Mouse (Mus musculus): ENCODE measurements at regions not wholly inside any gene's neighbourhood (a gene's known extent, or its start where the extent isn't known, plus 50 kb on each side); places are given as distances from the start of the nearest gene placed in this dataset.
A peak's percentile ranks its signal among the peaks of the same experiment; 100 is the strongest.
"Not testable (repeated sequence)": the region's sequence is repeated elsewhere in the genome, so short reads cannot be mapped to it uniquely, and the experiment has no call there.

DNA sequence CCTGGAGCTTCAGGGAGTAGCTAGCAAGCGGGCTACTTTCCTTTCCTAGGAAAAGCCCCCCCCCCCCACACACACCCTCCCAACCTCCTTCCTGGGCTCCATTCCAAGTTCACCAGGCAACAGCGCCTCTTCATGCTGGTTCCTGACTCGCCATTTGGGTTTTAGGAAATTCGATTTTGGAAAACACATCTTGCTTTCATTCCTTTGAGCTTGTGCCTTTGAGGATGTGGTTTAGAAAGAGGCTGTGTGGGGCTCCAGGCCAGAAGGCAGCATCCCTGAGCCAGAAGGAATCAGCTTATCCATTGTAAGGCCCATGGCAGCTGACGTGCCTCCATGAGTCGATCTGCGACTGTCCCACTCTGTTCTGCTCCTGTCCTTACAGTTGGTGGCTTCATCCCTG is 427.9 kb upstream of the Auts2 start:
- WGBS, result 73% methylated on average over 7 of the region's 7 CpGs
- no peaks in the 10 kb centered on the region for H3K9me3 ChIP-seq (ENCODE audit: control insufficient read depth, low read length)
- no peak overlapping the region for H3K4me3 ChIP-seq (ENCODE audit: control insufficient read depth in 1 of 2, insufficient read depth in 1 of 2, low read depth in 1 of 2, low read length in 2 of 2)
- ATAC-seq (ENCODE audit: insufficient number of reproducible peaks, insufficient read depth, low FRiP score, low read depth), result no peak
- H3K27ac ChIP-seq (replicated peaks in 1 of 2; ENCODE audit: control insufficient read depth in 1 of 2, insufficient read depth in 1 of 2, low read depth in 2 of 2, low read length in 2 of 2), result no peak overlapping the region
- H3K4me2 ChIP-seq (ENCODE audit: low read length), result no peak overlapping the region
- no peaks in the 10 kb centered on the region for H3K4me1 ChIP-seq (ENCODE audit: control insufficient read depth in 2 of 2, insufficient read depth in 2 of 2, low read length in 2 of 2)
- no peaks in the 10 kb centered on the region for H3K27me3 ChIP-seq (ENCODE audit: control insufficient read depth, insufficient read depth, low read length)
- H3K9ac ChIP-seq (ENCODE audit: low read length), result no peak overlapping the region
- no peaks in the 10 kb centered on the region for H3K36me3 ChIP-seq (ENCODE audit: control insufficient read depth, insufficient read depth, low read length)

- no peak overlapping the region for H3K27ac ChIP-seq (replicated peaks in 1 of 2; ENCODE audit: control insufficient read depth in 1 of 2, insufficient read depth in 1 of 2, low read depth in 2 of 2, low read length in 2 of 2)
- H3K4me1 ChIP-seq (ENCODE audit: control insufficient read depth in 2 of 2, insufficient read depth in 2 of 2, low read length in 2 of 2), result no peaks in the 10 kb centered on the region
- H3K27me3 ChIP-seq (ENCODE audit: control insufficient read depth, insufficient read depth, low read length), result no peaks in the 10 kb centered on the region
- WGBS, result 77% methylated on average over 5 of the region's 5 CpGs
- H3K9ac ChIP-seq (ENCODE audit: low read length), result no peak overlapping the region
- no peak overlapping the region for H3K4me3 ChIP-seq (ENCODE audit: control insufficient read depth in 1 of 2, insufficient read depth in 1 of 2, low read depth in 1 of 2, low read length in 2 of 2)
- no peaks in the 10 kb centered on the region for H3K36me3 ChIP-seq (ENCODE audit: control insufficient read depth, insufficient read depth, low read length)
- H3K9me3 ChIP-seq (ENCODE audit: control insufficient read depth, low read length), result no peaks in the 10 kb centered on the region
- H3K4me2 ChIP-seq (ENCODE audit: low read length), result no peak overlapping the region
- ATAC-seq (ENCODE audit: insufficient number of reproducible peaks, insufficient read depth, low FRiP score, low read depth), result no peak
Observed at GRCm38 (mm10) chr5:132969376-132969775, 426.2 kb upstream of the Auts2 start.

DNA sequence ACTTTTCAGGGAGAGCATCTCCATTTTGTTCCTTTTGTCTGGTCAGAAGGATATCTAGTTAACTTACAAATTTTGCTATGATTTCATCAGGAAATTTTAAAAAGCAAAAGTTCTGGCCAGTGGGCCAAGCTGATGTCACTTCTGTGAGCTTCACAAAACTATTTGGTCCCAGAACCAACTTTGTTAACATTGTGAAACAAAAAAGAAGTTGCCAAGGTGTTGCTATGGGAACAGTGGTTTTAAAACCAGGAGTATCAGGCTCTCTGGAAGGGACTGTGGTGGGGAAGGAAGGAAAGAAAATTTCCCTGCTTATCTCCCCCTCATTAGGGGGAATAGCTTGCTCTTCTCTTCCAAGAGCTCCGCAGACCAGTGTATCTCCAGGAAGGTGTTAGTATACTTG is 416.8 kb upstream of the Auts2 start:
- Histone ChIP-seq H3K9ac (ENCODE audit: low read length) (no peak overlapping the region), H3K4me2 (ENCODE audit: low read length) (no peak overlapping the region), H3K4me1 (ENCODE audit: control insufficient read depth in 2 of 2, insufficient read depth in 2 of 2, low read length in 2 of 2) (no peaks in the 10 kb centered on the region; a peak in 1 of 4 replicates), H3K4me3 (ENCODE audit: control insufficient read depth in 1 of 2, insufficient read depth in 1 of 2, low read depth in 1 of 2, low read length in 2 of 2) (no peak overlapping the region), H3K9me3 (ENCODE audit: control insufficient read depth, low read length) (no peaks in the 10 kb centered on the region), H3K27ac (replicated peaks in 1 of 2; ENCODE audit: control insufficient read depth in 1 of 2, insufficient read depth in 1 of 2, low read depth in 2 of 2, low read length in 2 of 2) (no peak overlapping the region), H3K27me3 (ENCODE audit: control insufficient read depth, insufficient read depth, low read length) (no peaks in the 10 kb centered on the region), H3K36me3 (ENCODE audit: control insufficient read depth, insufficient read depth, low read length) (no peaks in the 10 kb centered on the region)
- ATAC-seq (ENCODE audit: insufficient number of reproducible peaks, insufficient read depth, low FRiP score, low read depth), result no peak
- 45% methylated on average over 1 of the region's 1 CpGs for WGBS

- 37% methylated on average over 5 of the region's 5 CpGs for WGBS
- Histone ChIP-seq H3K36me3 (ENCODE audit: control insufficient read depth, insufficient read depth, low read length) (no peaks in the 10 kb centered on the region), H3K4me1 (ENCODE audit: control insufficient read depth in 2 of 2, insufficient read depth in 2 of 2, low read length in 2 of 2) (no peaks in the 10 kb centered on the region; a peak in 1 of 4 replicates), H3K9ac (ENCODE audit: low read length) (no peak overlapping the region), H3K9me3 (ENCODE audit: control insufficient read depth, low read length) (no peaks in the 10 kb centered on the region), H3K4me2 (ENCODE audit: low read length) (no peak overlapping the region), H3K27me3 (ENCODE audit: control insufficient read depth, insufficient read depth, low read length) (no peaks in the 10 kb centered on the region), H3K4me3 (ENCODE audit: control insufficient read depth in 1 of 2, insufficient read depth in 1 of 2, low read depth in 1 of 2, low read length in 2 of 2) (no peak overlapping the region), H3K27ac (replicated peaks in 1 of 2; ENCODE audit: control insufficient read depth in 1 of 2, insufficient read depth in 1 of 2, low read depth in 2 of 2, low read length in 2 of 2) (no peak overlapping the region)
- ATAC-seq (ENCODE audit: insufficient number of reproducible peaks, insufficient read depth, low FRiP score, low read depth), result no peak
Observed at GRCm38 (mm10) chr5:132956184-132956583, 413.0 kb upstream of the Auts2 start.

DNA sequence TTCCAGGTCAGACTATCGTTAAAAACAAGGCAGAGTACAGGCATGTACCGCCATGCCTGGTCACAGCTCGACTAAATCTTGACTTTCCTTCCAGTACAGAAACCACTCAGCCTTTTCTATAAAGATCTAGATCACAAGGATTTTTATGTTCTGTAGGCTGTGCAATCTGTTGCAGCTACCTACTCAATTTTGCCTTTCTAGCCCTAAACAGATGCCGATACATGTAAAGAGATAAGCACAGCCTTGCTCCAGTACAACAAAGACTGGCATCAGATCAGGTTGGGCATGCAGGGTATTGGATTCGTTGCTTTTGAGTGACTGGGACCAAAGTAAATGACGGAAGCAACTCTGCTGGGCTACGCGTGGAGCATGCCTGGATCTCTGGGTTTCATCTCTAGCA is 411.9 kb upstream of the Auts2 start:
- WGBS, result 84% methylated on average over 8 of the region's 8 CpGs
- H3K27me3 ChIP-seq (ENCODE audit: control insufficient read depth, insufficient read depth, low read length), result no peaks in the 10 kb centered on the region

DNA sequence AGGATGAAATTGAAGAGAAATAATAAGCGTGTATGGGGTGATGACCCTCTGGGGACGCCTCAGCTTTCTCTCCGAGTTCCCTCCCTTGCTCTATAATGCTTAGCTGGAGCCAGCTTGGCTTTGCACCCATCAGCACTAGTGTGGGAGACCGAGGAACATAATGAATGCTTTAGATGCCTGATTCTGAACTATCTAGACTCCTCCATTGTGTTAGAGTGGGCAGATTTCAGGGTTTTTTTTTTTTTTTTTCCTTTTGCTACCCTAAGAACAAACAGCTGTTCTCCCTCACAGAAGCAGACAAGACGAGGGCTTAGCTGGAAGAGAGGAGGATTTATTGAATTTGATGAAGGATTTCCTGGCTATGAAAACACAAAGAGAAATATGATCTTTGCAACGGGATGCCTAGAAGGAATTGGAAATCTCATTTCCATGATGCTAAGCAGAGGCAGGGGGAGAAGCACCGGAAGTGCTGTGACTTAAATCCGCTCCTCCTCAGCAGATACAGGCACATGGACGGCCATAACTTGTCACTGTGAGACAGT is 390.4 kb upstream of the Auts2 start:
- WGBS, result 66% methylated on average over 9 of the region's 9 CpGs
- ATAC-seq (ENCODE audit: insufficient number of reproducible peaks, insufficient read depth, low FRiP score, low read depth), result no peak
- Histone ChIP-seq H3K4me2 (ENCODE audit: low read length) (no peak overlapping the region), H3K27ac (replicated peaks in 1 of 2; ENCODE audit: control insufficient read depth in 1 of 2, insufficient read depth in 1 of 2, low read depth in 2 of 2, low read length in 2 of 2) (0 out of 4 replicates have a peak overlapping the region, but pooled peaks of 1 of the 2 experiments have one; percentile 33), H3K27me3 (ENCODE audit: control insufficient read depth, insufficient read depth, low read length) (no peaks in the 10 kb centered on the region), H3K4me1 (ENCODE audit: control insufficient read depth in 2 of 2, insufficient read depth in 2 of 2, low read length in 2 of 2) (no peaks in the 10 kb centered on the region), H3K36me3 (ENCODE audit: control insufficient read depth, insufficient read depth, low read length) (no peaks in the 10 kb centered on the region), H3K4me3 (ENCODE audit: control insufficient read depth in 1 of 2, insufficient read depth in 1 of 2, low read depth in 1 of 2, low read length in 2 of 2) (no peak overlapping the region), H3K9me3 (ENCODE audit: control insufficient read depth, low read length) (no peaks in the 10 kb centered on the region), H3K9ac (ENCODE audit: low read length) (no peak overlapping the region)

More for the DNA sequence above, 411.9 kb upstream of the Auts2 start:
- Histone ChIP-seq H3K9me3 (ENCODE audit: control insufficient read depth, low read length) (no peaks in the 10 kb centered on the region), H3K27ac (replicated peaks in 1 of 2; ENCODE audit: control insufficient read depth in 1 of 2, insufficient read depth in 1 of 2, low read depth in 2 of 2, low read length in 2 of 2) (no peak overlapping the region), H3K4me1 (ENCODE audit: control insufficient read depth in 2 of 2, insufficient read depth in 2 of 2, low read length in 2 of 2) (no peaks in the 10 kb centered on the region; a peak in 1 of 4 replicates), H3K36me3 (ENCODE audit: control insufficient read depth, insufficient read depth, low read length) (no peaks in the 10 kb centered on the region), H3K4me3 (ENCODE audit: control insufficient read depth in 1 of 2, insufficient read depth in 1 of 2, low read depth in 1 of 2, low read length in 2 of 2) (no peak overlapping the region), H3K4me2 (ENCODE audit: low read length) (no peak overlapping the region), H3K9ac (ENCODE audit: low read length) (no peak overlapping the region)
- ATAC-seq (ENCODE audit: insufficient number of reproducible peaks, insufficient read depth, low FRiP score, low read depth), result no peak

- H3K9me3 ChIP-seq (ENCODE audit: control insufficient read depth, low read length); ATAC-seq (ENCODE audit: insufficient number of reproducible peaks, insufficient read depth, low FRiP score, low read depth); H3K4me1 ChIP-seq (ENCODE audit: control insufficient read depth in 2 of 2, insufficient read depth in 2 of 2, low read length in 2 of 2); H3K9ac ChIP-seq (ENCODE audit: low read length); H3K4me3 ChIP-seq (ENCODE audit: control insufficient read depth in 1 of 2, insufficient read depth in 1 of 2, low read depth in 1 of 2, low read length in 2 of 2); H3K27ac ChIP-seq (replicated peaks in 1 of 2; ENCODE audit: control insufficient read depth in 1 of 2, insufficient read depth in 1 of 2, low read depth in 2 of 2, low read length in 2 of 2); H3K36me3 ChIP-seq (ENCODE audit: control insufficient read depth, insufficient read depth, low read length); H3K4me2 ChIP-seq (ENCODE audit: low read length); H3K27me3 ChIP-seq (ENCODE audit: control insufficient read depth, insufficient read depth, low read length): not testable (repeated sequence)
- WGBS, result 89% methylated on average over 12 of the region's 12 CpGs
Observed at GRCm38 (mm10) chr5:132929955-132930354, 386.8 kb upstream of the Auts2 start.

GRCm38 (mm10) chr5:132923365-132923764 is 380.2 kb upstream of the Auts2 start:
- Histone ChIP-seq H3K27ac (replicated peaks in 1 of 2; ENCODE audit: control insufficient read depth in 1 of 2, insufficient read depth in 1 of 2, low read depth in 2 of 2, low read length in 2 of 2) (no peak overlapping the region), H3K9ac (ENCODE audit: low read length) (no peak overlapping the region), H3K9me3 (ENCODE audit: control insufficient read depth, low read length) (peaks cover 5% of the 10 kb centered on the region), H3K4me2 (ENCODE audit: low read length) (no peak overlapping the region), H3K27me3 (ENCODE audit: control insufficient read depth, insufficient read depth, low read length) (no peaks in the 10 kb centered on the region), H3K36me3 (ENCODE audit: control insufficient read depth, insufficient read depth, low read length) (no peaks in the 10 kb centered on the region), H3K4me1 (ENCODE audit: control insufficient read depth in 2 of 2, insufficient read depth in 2 of 2, low read length in 2 of 2) (no peaks in the 10 kb centered on the region), H3K4me3 (ENCODE audit: control insufficient read depth in 1 of 2, insufficient read depth in 1 of 2, low read depth in 1 of 2, low read length in 2 of 2) (no peak overlapping the region)
- 25% methylated on average over 4 of the region's 4 CpGs for WGBS
- no peak for ATAC-seq (ENCODE audit: insufficient number of reproducible peaks, insufficient read depth, low FRiP score, low read depth)
